Mouse (Mus musculus) kidney, embryonic 16.5 days (tissue): ENCODE results near the gene Cldnd2. TPM values are rescaled to one million over a fixed set of nuclear protein-coding genes. Genes with fewer than 3 reads are reported as not detected.
"Not testable (repeated sequence)": the region's sequence is repeated elsewhere in the genome, so short reads cannot be mapped to it uniquely, and the experiment has no call there.

ENCODE experiments used
- ATAC-seq: fragments of 200-750 bp; cut with Nextera tagmentation; 2 replicates; pipeline ENCODE4 v1.8.0; 2017; ENCODE audit warnings: moderate TSS enrichment; ENCODE audit not compliant: low FRiP score, low TSS enrichment
- H3K27ac ChIP-seq: fragments of 300-500 bp; sonication (generic); 2 replicates; pipeline ENCODE4 v1.5.1; 2014; ENCODE audit warnings: low read length
- H3K27me3 ChIP-seq: fragments of 300-500 bp; sonication (generic); 2 replicates; pipeline ENCODE4 v1.6.1; 2014; ENCODE audit warnings: low read length, control low read depth, mixed read lengths; ENCODE audit not compliant: insufficient read depth
- H3K36me3 ChIP-seq: fragments of 300-500 bp; sonication (generic); 2 replicates; pipeline ENCODE4 v1.6.1; 2014; ENCODE audit warnings: low read length, control low read depth, mixed read lengths; ENCODE audit not compliant: insufficient read depth
- H3K4me1 ChIP-seq: fragments of 300-500 bp; sonication (generic); 2 replicates; pipeline ENCODE4 v1.6.1; 2014; ENCODE audit warnings: low read length, control low read depth, mixed read lengths; ENCODE audit not compliant: insufficient read depth
- H3K4me2 ChIP-seq: fragments of 300-500 bp; sonication (generic); replicated peaks from 2 replicates; pipeline ENCODE4 v1.6.1; 2014; ENCODE audit warnings: low read depth, low read length
- H3K4me3 ChIP-seq: fragments of 300-500 bp; sonication (generic); 2 replicates; pipeline ENCODE4 v1.5.1; 2014; ENCODE audit warnings: mild to moderate bottlenecking, low read length
- H3K9ac ChIP-seq: fragments of 300-500 bp; sonication (generic); replicated peaks from 2 replicates; pipeline ENCODE4 v1.6.1; 2014; ENCODE audit warnings: low read length
- H3K9me3 ChIP-seq: fragments of 300-500 bp; sonication (generic); 2 replicates; pipeline ENCODE4 v1.6.1; 2016; ENCODE audit warnings: low read length, control low read depth
- WGBS: fragments of 180-500 bp; shearing (Covaris S2); extraction: QIAGEN DNeasy Blood & Tissue Kit; methylation state at CpG from one replicate; pipeline ENCODE4 v1.1.7; 2014; 5-methylcytosine and 5-hydroxymethylcytosine counted together
- polyA plus RNA-seq: library from polyadenylated mRNA; unstranded; fragments of >200 nt; fragmentation: Nextera tagmentation; extraction: Ambion mirVana; gene quantifications from 2 replicates; pipeline ENCODE4 v1.2.1, GENCODE M21; 2015

Cldnd2 gene
- polyA plus RNA-seq, result not detected in 2 replicates

DNA sequence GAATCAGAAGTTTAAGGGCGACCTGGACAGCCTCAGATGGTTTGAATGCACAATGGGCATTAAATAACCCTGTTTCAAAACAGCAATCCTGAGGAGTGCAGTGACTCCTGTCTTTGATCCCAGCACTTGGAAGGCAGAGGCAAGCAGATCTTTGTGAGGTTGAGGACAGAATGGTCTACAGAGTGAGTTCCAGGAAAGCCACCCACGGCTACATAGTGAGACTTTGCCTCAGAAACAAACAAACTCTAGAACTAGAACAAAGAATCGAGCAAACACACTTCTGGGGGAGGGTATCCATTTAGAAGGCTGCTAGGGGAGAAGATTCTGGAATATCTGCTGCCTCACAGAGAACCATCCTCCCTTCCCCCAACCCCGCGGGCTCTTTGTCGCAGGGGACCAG lies at the start of gene Cldnd2:
TSS of gene Cldnd2 (plus strand) at position 301 of the 400 bp plus-strand sequence.
- Histone ChIP-seq H3K27ac (no peak within 1 kb of the TSS), H3K9me3 (no peaks in the 10 kb centered on the region), H3K27me3 (no peaks in the 10 kb centered on the region), H3K4me3 (no peak within 1 kb of the TSS), H3K4me2 (no peak within 1 kb of the TSS), H3K4me1 (peaks cover 20% of the 10 kb centered on the region), H3K9ac (no peak within 1 kb of the TSS), H3K36me3 (no peaks in the 10 kb centered on the region)
- WGBS, result 84% methylated on average over 6 of the region's 6 CpGs
- ATAC-seq, result no peak

- Histone ChIP-seq H3K27ac (no peak overlapping the region), H3K4me3 (no peak overlapping the region), H3K4me2 (no peak overlapping the region), H3K27me3 (no peaks in the 10 kb centered on the region), H3K4me1 (no peaks in the 10 kb centered on the region), H3K36me3 (no peaks in the 10 kb centered on the region), H3K9ac (no peak overlapping the region), H3K9me3 (no peaks in the 10 kb centered on the region)
- no peak for ATAC-seq
- 75% methylated on average over 8 of the region's 8 CpGs for WGBS
Measured at GRCm38 (mm10) chr7:43392349-43393121, 48.0 kb upstream of the Cldnd2 start.

- WGBS, result 83% methylated on average over 2 of the region's 2 CpGs
- ATAC-seq, result no peak
- Histone ChIP-seq H3K4me2 (no peak overlapping the region), H3K9ac (no peak overlapping the region), H3K36me3 (no peaks in the 10 kb centered on the region), H3K4me3 (no peak overlapping the region), H3K4me1 (no peaks in the 10 kb centered on the region), H3K27me3 (no peaks in the 10 kb centered on the region), H3K9me3 (0 out of 2 replicates have a peak, but pooled peaks cover 4% of the 10 kb centered on the region), H3K27ac (no peak overlapping the region)
Measured at GRCm38 (mm10) chr7:43399501-43399900, 41.1 kb upstream of the Cldnd2 start.

DNA sequence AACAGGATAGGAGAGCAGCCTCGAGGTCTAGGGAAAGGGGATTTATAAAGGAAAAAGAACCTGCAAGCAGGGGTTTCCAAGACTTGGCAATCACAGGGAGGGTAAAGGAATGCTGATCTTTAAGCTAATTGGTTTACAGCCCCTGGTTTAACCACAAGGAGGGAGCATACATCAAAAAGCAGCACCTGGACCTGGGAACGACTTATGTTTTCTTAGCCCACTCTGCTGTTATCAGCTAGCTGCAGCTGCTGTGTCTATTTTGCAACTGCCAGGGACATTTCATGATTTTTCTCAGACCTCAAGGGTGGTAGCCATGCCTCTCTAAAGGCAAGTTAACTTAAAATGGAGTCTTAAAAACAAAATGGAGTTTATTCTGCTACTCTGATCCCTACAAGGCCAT lies 37.9 kb upstream of the Cldnd2 start:
- Histone ChIP-seq H3K27me3 (no peaks in the 10 kb centered on the region), H3K27ac (no peak overlapping the region), H3K36me3 (no peaks in the 10 kb centered on the region), H3K4me1 (no peaks in the 10 kb centered on the region), H3K4me2 (no peak overlapping the region), H3K4me3 (no peak overlapping the region), H3K9ac (no peak overlapping the region), H3K9me3 (0 out of 2 replicates have a peak, but pooled peaks cover 4% of the 10 kb centered on the region)
- 10% methylated on average over 2 of the region's 2 CpGs for WGBS
- ATAC-seq, result no peak

DNA sequence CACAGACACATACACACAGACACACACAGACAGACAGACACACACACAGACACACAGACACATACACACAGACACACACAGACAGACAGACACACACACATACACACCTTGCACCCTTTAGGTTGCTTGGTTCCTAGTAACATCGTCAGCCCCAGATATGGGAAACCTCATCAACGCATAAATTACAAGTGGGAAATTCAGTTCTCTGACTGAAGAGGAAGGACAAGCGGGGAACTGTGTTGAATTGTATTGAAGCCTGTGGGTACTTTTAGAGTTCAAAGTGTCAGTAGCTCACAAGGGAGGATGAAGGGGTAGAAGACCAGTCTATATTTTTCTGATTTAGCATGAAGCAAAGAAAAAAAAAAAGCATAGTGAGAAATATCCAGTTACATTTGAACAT lies 33.0 kb upstream of the Cldnd2 start:
- Histone ChIP-seq H3K9me3 (no peaks in the 10 kb centered on the region), H3K4me2 (no peak overlapping the region), H3K27ac (no peak overlapping the region), H3K9ac (no peak overlapping the region), H3K36me3 (no peaks in the 10 kb centered on the region), H3K4me1 (no peaks in the 10 kb centered on the region), H3K4me3 (no peak overlapping the region), H3K27me3 (no peaks in the 10 kb centered on the region)
- ATAC-seq, result no peak
- 76% methylated on average over 3 of the region's 3 CpGs for WGBS

DNA sequence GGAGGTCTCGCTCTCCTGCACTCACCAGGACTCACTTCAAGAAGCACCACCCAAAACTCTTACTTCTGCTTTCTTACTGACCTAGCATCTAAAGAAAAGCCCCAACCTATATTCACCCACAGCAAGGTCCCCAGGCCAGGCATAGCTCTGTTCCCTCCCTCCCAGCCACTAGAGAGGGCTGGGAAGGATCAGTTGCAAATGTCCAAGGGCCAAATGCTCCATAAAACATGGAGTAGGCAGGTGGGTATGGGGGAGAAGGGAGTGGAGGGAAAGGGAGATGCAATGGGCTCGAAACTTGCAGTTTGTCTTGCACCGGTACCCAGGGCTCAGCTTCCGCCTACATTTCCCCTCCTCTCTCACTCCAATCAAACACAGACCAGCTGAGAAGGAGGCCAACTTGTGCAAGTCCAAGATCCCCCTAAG lies 32.4 kb upstream of the Cldnd2 start, which contains the start of gene Siglecg:
TSS of gene Siglecg (plus strand) at position 74 of the 423 bp plus-strand sequence.
- H3K9me3 ChIP-seq, result no peaks in the 10 kb centered on the region
- 42% methylated on average over 4 of the region's 4 CpGs for WGBS
- H3K9ac ChIP-seq, result no peak within 1 kb of the TSS
- H3K36me3 ChIP-seq, result no peaks in the 10 kb centered on the region
- no peak within 1 kb of the TSS for H3K4me2 ChIP-seq
- no peaks in the 10 kb centered on the region for H3K4me1 ChIP-seq
- H3K27me3 ChIP-seq, result no peaks in the 10 kb centered on the region
- no peak within 1 kb of the TSS for H3K27ac ChIP-seq
- ATAC-seq, result peak; percentile 62
- H3K4me3 ChIP-seq, result no peak within 1 kb of the TSS

GRCm38 (mm10) chr7:43409084-43409483 lies 31.5 kb upstream of the Cldnd2 start:
- Histone ChIP-seq H3K4me1 (no peaks in the 10 kb centered on the region), H3K36me3 (no peaks in the 10 kb centered on the region), H3K9me3 (no peaks in the 10 kb centered on the region), H3K9ac (no peak overlapping the region), H3K27ac (no peak overlapping the region), H3K4me2 (no peak overlapping the region), H3K4me3 (no peak overlapping the region), H3K27me3 (no peaks in the 10 kb centered on the region)
- 80% methylated on average over 3 of the region's 3 CpGs for WGBS
- ATAC-seq, result no peak

DNA sequence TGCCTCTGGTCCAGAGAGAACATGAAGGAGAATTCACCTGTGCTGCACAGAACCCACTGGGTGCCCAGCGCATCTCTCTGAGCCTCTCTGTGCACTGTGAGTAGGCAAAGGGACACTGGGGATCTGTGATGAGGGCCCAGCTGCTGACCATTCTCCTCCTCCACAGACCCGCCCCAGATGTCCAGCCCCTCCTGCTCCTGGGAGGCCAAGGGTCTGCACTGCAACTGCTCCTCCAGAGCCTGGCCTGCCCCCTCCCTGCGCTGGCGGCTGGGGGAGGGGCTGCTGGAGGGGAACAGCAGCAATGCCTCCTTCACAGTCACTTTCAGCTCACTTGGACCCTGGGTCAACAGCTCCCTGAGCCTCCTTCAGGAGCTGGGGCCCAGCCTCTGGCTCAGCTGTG lies 28.9 kb upstream of the Cldnd2 start:
- not testable (repeated sequence) for H3K4me3 ChIP-seq, H3K9me3 ChIP-seq, H3K27me3 ChIP-seq, H3K4me1 ChIP-seq, H3K4me2 ChIP-seq, H3K36me3 ChIP-seq, H3K9ac ChIP-seq, H3K27ac ChIP-seq
- WGBS, result 24% methylated on average over 3 of the region's 4 CpGs
- peak; percentile 60; the same call in 1 of the 2 replicates for ATAC-seq

- no peak overlapping the region for H3K9ac ChIP-seq
- H3K9me3 ChIP-seq, result peaks cover 5% of the 10 kb centered on the region; the same call in 1 of the 2 replicates
- no peak overlapping the region for H3K4me3 ChIP-seq
- 86% methylated on average over 10 of the region's 10 CpGs for whole genome bisulfite sequencing
- H3K27me3 ChIP-seq, result no peaks in the 10 kb centered on the region
- ATAC-seq, result no peak
- H3K4me1 ChIP-seq, result no peaks in the 10 kb centered on the region
- no peaks in the 10 kb centered on the region for H3K36me3 ChIP-seq
- H3K27ac ChIP-seq, result no peak overlapping the region
- H3K4me2 ChIP-seq, result no peak overlapping the region
Measured at GRCm38 (mm10) chr7:43417298-43417697, 23.3 kb upstream of the Cldnd2 start.

DNA sequence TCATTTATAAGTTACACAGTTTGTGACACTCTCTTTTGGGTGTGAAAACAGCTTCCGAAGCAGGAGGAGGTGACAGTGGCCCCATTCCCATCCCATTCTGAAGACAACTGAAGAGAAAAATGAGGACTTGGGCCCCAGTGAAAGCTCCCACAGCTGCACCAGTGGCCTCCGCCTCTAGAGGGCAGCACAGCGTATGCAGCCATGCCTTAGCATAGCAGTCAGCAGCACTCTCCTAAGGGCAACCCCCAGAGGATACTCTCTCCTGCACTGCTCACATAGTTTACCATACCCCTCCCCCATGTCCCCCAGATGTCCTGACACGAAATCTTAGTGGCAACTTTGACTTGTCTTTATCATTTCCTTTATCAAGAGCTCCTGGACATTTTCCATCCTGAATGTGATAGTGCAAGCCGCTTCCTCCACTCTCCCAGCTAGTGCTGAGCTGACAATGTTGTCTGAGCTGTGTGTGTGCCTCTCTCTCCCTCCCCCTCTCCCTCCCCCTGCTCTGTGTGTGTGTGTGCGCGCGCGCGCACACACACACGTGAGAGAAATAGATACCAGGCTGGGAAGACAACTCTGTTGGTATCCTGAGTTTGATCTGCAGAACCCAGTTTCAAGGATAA lies 17.5 kb upstream of the Cldnd2 start:
- Histone ChIP-seq H3K9me3 (no peaks in the 10 kb centered on the region), H3K36me3 (no peaks in the 10 kb centered on the region), H3K27ac (no peak overlapping the region), H3K4me2 (0 out of 2 replicates have a peak overlapping the region, but pooled peaks have one; percentile 23), H3K27me3 (no peaks in the 10 kb centered on the region), H3K9ac (0 out of 2 replicates have a peak overlapping the region, but pooled peaks have one; percentile 6), H3K4me3 (no peak overlapping the region), H3K4me1 (no peaks in the 10 kb centered on the region; the same call in 1 of the 2 replicates)
- ATAC-seq, result peak; percentile 97
- 16% methylated on average over 11 of the region's 11 CpGs for WGBS
